Mouse (Mus musculus): ENCODE results near the gene Smco3.

- TF ChIP-seq CTCF (IDR thresholded peaks at IDR 0.05; ENCODE audit: low read depth, low read length) (peak; percentile 41), EP300 (IDR thresholded peaks at IDR 0.05; ENCODE audit: insufficient read depth, low read depth, low read length) (no peak), POLR2A (IDR thresholded peaks at IDR 0.05; ENCODE audit: insufficient read depth, low read length) (no peak)
Measured at GRCm38 (mm10) chr6:136813117-136813516, 22.1 kb downstream of the Smco3 start.
